Mouse (Mus musculus): Measurements from ENCODE around the gene Gm13212. TPM values are rescaled to one million over a fixed set of nuclear protein-coding genes. Genes with fewer than 3 reads are reported as not detected.

Gm13212 gene
- total RNA-seq, 2 experiments from 2014 or later: 3.0 to 3.2 TPM

Other genes with a start within 250 kb of the Gm13212 start
- under 1 TPM; 0.93 to 0.94 TPM for gene Zfp990, start 74.4 kb upstream of the Gm13212 start, total RNA-seq (2021)
- gene Zfp980, start 85.5 kb downstream of the Gm13212 start, total RNA-seq (2021): under 1 TPM; 0.41 to 0.82 TPM

All from heart, postnatal 10 days (tissue).